Mouse (Mus musculus) cortical plate, adult 2 months (tissue): ENCODE results near the gene Gm42791.

Experiments used
- CTCF ChIP-seq: fragments of 200-500 bp; IDR thresholded peaks from 2 replicates; pipeline ENCODE4 v1.5.1; 2011; ENCODE audit warnings: mild to moderate bottlenecking, control low read depth, low read length; ENCODE audit not compliant: insufficient read depth; ENCODE audit errors: extremely low read depth
- POLR2A ChIP-seq: fragments of 200-500 bp; IDR thresholded peaks from 2 replicates; pipeline ENCODE4 v1.6.1; 2011; ENCODE audit warnings: mild to moderate bottlenecking, low read length, control low read depth; ENCODE audit not compliant: insufficient read depth; ENCODE audit errors: extremely low read depth

DNA sequence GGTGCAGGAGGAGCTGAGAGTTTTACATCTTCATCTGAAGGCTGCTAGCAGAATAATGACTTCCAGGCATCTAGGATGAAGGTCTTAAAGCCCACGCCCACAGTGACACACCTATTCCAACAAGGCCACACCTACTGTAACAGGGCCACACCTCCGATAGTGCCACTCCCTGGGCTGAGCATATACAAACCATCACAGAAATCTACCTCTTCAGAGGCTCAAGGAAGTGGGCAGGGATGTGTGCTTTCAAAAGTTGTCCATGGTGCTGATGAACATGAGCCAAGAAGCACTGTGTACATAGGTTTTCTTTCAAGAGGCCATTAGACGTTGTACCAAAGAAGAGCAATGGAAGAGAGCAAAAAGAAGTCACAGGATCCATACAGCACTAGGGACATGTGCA lies 137.4 kb downstream of the Gm42791 start:
- TF ChIP-seq CTCF (no peak), POLR2A (no peak)
